Mouse (Mus musculus) erythroblast, adult 5-6 weeks (primary cell): ENCODE results near the gene Tspan9. TPM values are rescaled to one million over a fixed set of nuclear protein-coding genes. Genes with fewer than 3 reads are reported as not detected.

Experiments
- ATAC-seq: replicated peaks from 2 replicates; pipeline ENCODE4 v1.8.0; 2016; ENCODE audit warnings: moderate number of reproducible peaks, mild to moderate bottlenecking, moderate TSS enrichment, inconsistent platforms; ENCODE audit not compliant: poor library complexity, low FRiP score, severe bottlenecking
- total RNA-seq, 2 experiments: library from RNA; stranded (forward) in 1 of 2; stranded (reverse) in 1 of 2; fragments of 150-400 nt in 1 of 2; fragments of 200-764, 138-1000 nt in 1 of 2; gene quantifications; 2 replicates each; pipeline versions ENCODE4 v1.2.3 to v1.2.4; 2015 to 2017; ENCODE audit warnings: low replicate concordance in 2 of 2

Gene Tspan9
- total RNA-seq, 2 experiments from 2014 or later: 0.26 TPM; not detected in 1

- no peak for ATAC-seq
These were observed 57.8 kb downstream of the Tspan9 start for GRCm38 (mm10) chr6:128085488-128086066.

GRCm38 (mm10) chr6:128083305-128083704, 60.1 kb downstream of the Tspan9 start:
- ATAC-seq: no peak

GRCm38 (mm10) chr6:128081781-128082180, 61.6 kb downstream of the Tspan9 start:
- ATAC-seq: no peak

GRCm38 (mm10) chr6:128081293-128081692, 62.1 kb downstream of the Tspan9 start:
- no peak for ATAC-seq

GRCm38 (mm10) chr6:128079576-128080224, 63.7 kb downstream of the Tspan9 start:
- ATAC-seq: no peak

- ATAC-seq: no peak
These were observed 64.9 kb downstream of the Tspan9 start for GRCm38 (mm10) chr6:128078508-128078907.

- ATAC-seq: no peak
These were observed 67.0 kb downstream of the Tspan9 start for GRCm38 (mm10) chr6:128076104-128077020.

- ATAC-seq: no peak
These were observed 67.9 kb downstream of the Tspan9 start for GRCm38 (mm10) chr6:128075453-128076003.

GRCm38 (mm10) chr6:128070921-128071558, 72.4 kb downstream of the Tspan9 start:
- no peak for ATAC-seq

GRCm38 (mm10) chr6:128070072-128070872, 73.1 kb downstream of the Tspan9 start:
- ATAC-seq: no peak

GRCm38 (mm10) chr6:128068144-128068543, 75.2 kb downstream of the Tspan9 start:
- ATAC-seq: no peak

- ATAC-seq: no peak
These were observed 77.4 kb downstream of the Tspan9 start for GRCm38 (mm10) chr6:128065982-128066381.

- ATAC-seq: peak; percentile 62; the same call in 1 of the 2 replicates
These were observed 79.9 kb downstream of the Tspan9 start for GRCm38 (mm10) chr6:128063501-128063900.

GRCm38 (mm10) chr6:128062784-128063183, 80.6 kb downstream of the Tspan9 start:
- no peak for ATAC-seq

GRCm38 (mm10) chr6:128062216-128062615, 81.2 kb downstream of the Tspan9 start:
- no peak for ATAC-seq

- ATAC-seq: no peak
These were observed 82.1 kb downstream of the Tspan9 start for GRCm38 (mm10) chr6:128061342-128061741.

- ATAC-seq: no peak
These were observed 84.8 kb downstream of the Tspan9 start for GRCm38 (mm10) chr6:128058570-128058969.

- no peak for ATAC-seq
These were observed 85.2 kb downstream of the Tspan9 start for GRCm38 (mm10) chr6:128058157-128058556.
